Mouse (Mus musculus) CH12.LX (cell line): ENCODE measurements around the gene Etfa. TPM values are rescaled to one million over a fixed set of nuclear protein-coding genes. Genes with fewer than 3 reads are reported as not detected.

Experiments used
- DNase-seq: peaks from one replicate; pipeline ENCODE4 v3.0.0-alpha.2; 2013; ENCODE audit errors: extremely low read depth
- H3K27ac ChIP-seq: 2 replicates; pipeline ENCODE4 v1.5.1; 2012; ENCODE audit warnings: low read depth, mild to moderate bottlenecking, control low read depth, moderate library complexity; ENCODE audit not compliant: insufficient read depth
- H3K27me3 ChIP-seq: replicated peaks from 2 replicates; pipeline ENCODE3; 2012; ENCODE audit warnings: inconsistent platforms
- H3K36me3 ChIP-seq, 2 experiments: replicated peaks in 1 of 2; 2 replicates each; pipeline versions ENCODE3 to v1.6.1; 2012; ENCODE audit warnings: inconsistent platforms in 1 of 2, low read length in 1 of 2, mild to moderate bottlenecking in 1 of 2, mixed read lengths in 1 of 2, moderate library complexity in 1 of 2; ENCODE audit not compliant: control insufficient read depth in 1 of 2, insufficient read depth in 1 of 2
- H3K4me1 ChIP-seq, 2 experiments: 2 replicates each; pipeline ENCODE4 v1.6.1; 2012; ENCODE audit warnings: inconsistent platforms in 1 of 2, moderate library complexity in 1 of 2; ENCODE audit not compliant: insufficient read depth in 2 of 2, control insufficient read depth in 1 of 2
- H3K4me2 ChIP-seq: 2 replicates; pipeline ENCODE4 v1.6.1; 2012; ENCODE audit warnings: low read depth, mild to moderate bottlenecking, control low read depth; ENCODE audit not compliant: poor library complexity, insufficient read depth, severe bottlenecking
- H3K4me3 ChIP-seq, 3 experiments: fragments of 150-350 bp in 1 of 3; sonication (generic) in 1 of 3; replicated peaks in 1 of 3; 2 replicates each; pipeline versions ENCODE3 to v1.5.1; 2011 to 2012; ENCODE audit warnings: low read depth in 2 of 3, low read length in 2 of 3, mild to moderate bottlenecking in 2 of 3, moderate library complexity in 2 of 3, control low read depth in 1 of 3, improper control_type of control experiment in 1 of 3, inconsistent platforms in 1 of 3, mixed read lengths in 1 of 3; ENCODE audit not compliant: poor library complexity in 1 of 3
- H3K79me2 ChIP-seq: replicated peaks from 2 replicates; pipeline ENCODE4 v1.6.1; 2012; ENCODE audit warnings: mild to moderate bottlenecking, moderate library complexity; ENCODE audit not compliant: control insufficient read depth, poor library complexity, insufficient read depth, severe bottlenecking; ENCODE audit errors: extremely low read depth
- H3K9ac ChIP-seq: 2 replicates; pipeline ENCODE4 v1.6.1; 2012; ENCODE audit warnings: low read depth, mild to moderate bottlenecking, control low read depth, moderate library complexity; ENCODE audit not compliant: insufficient read depth
- H3K9me3 ChIP-seq: replicated peaks from 2 replicates; pipeline ENCODE3; 2012; ENCODE audit warnings: low read length, inconsistent platforms, mixed read lengths
- CTCF ChIP-seq, 2 experiments: IDR thresholded peaks in 1 of 2; conservative IDR thresholded peaks in 1 of 2; 2 replicates each; pipeline ENCODE4 v1.5.1; 2011 to 2012; ENCODE audit warnings: low read depth in 2 of 2, low read length in 2 of 2, improper control_type of control experiment in 1 of 2, inconsistent platforms in 1 of 2, mild to moderate bottlenecking in 1 of 2, moderate library complexity in 1 of 2
- ELF1 ChIP-seq: IDR thresholded peaks from 2 replicates; pipeline ENCODE4 v1.6.1; 2014; ENCODE audit warnings: low read depth, mild to moderate bottlenecking, inconsistent platforms, low read length, improper control_type of control experiment
- EP300 ChIP-seq: IDR thresholded peaks from 2 replicates; pipeline ENCODE4 v1.6.1; 2011; ENCODE audit warnings: low read length, improper control_type of control experiment
- HCFC1 ChIP-seq: IDR thresholded peaks from 2 replicates; pipeline ENCODE4 v1.6.1; 2012; ENCODE audit warnings: low read depth, mild to moderate bottlenecking, inconsistent platforms, low read length, improper control_type of control experiment
- POLR2AphosphoS2 ChIP-seq: IDR thresholded peaks from 2 replicates; pipeline ENCODE4 v1.6.1; 2011; ENCODE audit warnings: low read depth, low read length, improper control_type of control experiment
- RAD21 ChIP-seq: IDR thresholded peaks from 2 replicates; pipeline ENCODE4 v1.6.1; 2011; ENCODE audit warnings: low read depth, mild to moderate bottlenecking, low read length, improper control_type of control experiment, moderate library complexity
- SMC3 ChIP-seq: IDR thresholded peaks from 2 replicates; pipeline ENCODE4 v1.6.1; 2011; ENCODE audit warnings: low read depth, low read length, improper control_type of control experiment
- UBTF ChIP-seq: IDR thresholded peaks from 2 replicates; pipeline ENCODE4 v1.6.1; 2012; ENCODE audit warnings: low read depth, mild to moderate bottlenecking, inconsistent platforms, low read length, improper control_type of control experiment, moderate library complexity
- dilution Hi-C: fragments of 300-500 bp; cut with MboI; formaldehyde crosslinking; loops from 2 replicates; pipeline ENCODE4 v1.14.3; 2020; ENCODE audit warnings: low sequenced_read_pairs; ENCODE audit not compliant: extremely low pct_unique_long_range_greater_than_20kb, extremely low pct_ligation_motif_present
- in situ Hi-C: fragments of 300-500 bp; cut with MboI; formaldehyde crosslinking; loops from 3 replicates; pipeline ENCODE4 v1.14.3; 2019; ENCODE audit warnings: low sequenced_read_pairs, low pct_ligation_motif_present, low pct_unique_long_range_greater_than_20kb, mixed read lengths
- polyA plus RNA-seq: library from polyadenylated mRNA; unstranded; fragments of >175 nt; gene quantifications from 2 replicates; pipeline ENCODE4 v1.2.1, GENCODE M21; 2012; ENCODE audit warnings: low read depth; ENCODE audit not compliant: insufficient read length
- total RNA-seq, 2 experiments: library from RNA; depleted of rRNA; stranded (reverse); fragments of 300-350 nt in 1 of 2; fragments of >200 nt in 1 of 2; gene quantifications; 2 replicates each; pipeline ENCODE4 v1.2.3; 2012 to 2014

The Etfa gene
- total and polyA plus RNA-seq, 3 experiments, result 42.7 to 121 (median 69.3) TPM

GRCm38 (mm10) chr9:55539006-55539405 lies 27.0 kb upstream of the Etfa start:
- no peak for DNase-seq
- Histone ChIP-seq H3K9me3 (peaks cover 14% of the 10 kb centered on the region), H3K79me2 (no peaks in the 10 kb centered on the region), H3K27me3 (no peaks in the 10 kb centered on the region), H3K4me1 (no peaks in the 10 kb centered on the region; a peak in 1 of 4 replicates), H3K4me2 (no peak overlapping the region), H3K4me3 (no peak overlapping the region), H3K36me3 (peaks cover 0 to 8% of the 10 kb centered on the region in 2 experiments), H3K9ac (no peak overlapping the region), H3K27ac (no peak overlapping the region)
- dilution Hi-C loops (no loop called here), in situ Hi-C loops (no loop called here)
- TF ChIP-seq UBTF (no peak), HCFC1 (no peak)

GRCm38 (mm10) chr9:55538377-55538776 lies 26.3 kb upstream of the Etfa start, which contains the start of gene Isl2:
Gene Isl2 (plus strand): TSS chr9:55538672.
- dilution Hi-C loops, result no loop called here
- H3K9me3 ChIP-seq, result peaks cover 8% of the 10 kb centered on the region
- no peak for DNase-seq
- H3K4me3 ChIP-seq, result peak within 1 kb of the TSS in 1 of 3 experiments; percentile 13
- no peaks in the 10 kb centered on the region for H3K79me2 ChIP-seq
- TF ChIP-seq SMC3, result no peak
- TF ChIP-seq POLR2AphosphoS2, result no peak
- H3K27ac ChIP-seq, result no peak within 1 kb of the TSS
- no peaks in the 10 kb centered on the region for H3K27me3 ChIP-seq
- in situ Hi-C loops, result no loop called here
- no peaks in the 10 kb centered on the region; a peak in 1 of 4 replicates for H3K4me1 ChIP-seq
- H3K4me2 ChIP-seq, result no peak within 1 kb of the TSS
- H3K9ac ChIP-seq, result no peak within 1 kb of the TSS
- H3K36me3 ChIP-seq, result peaks cover 0 to 4% of the 10 kb centered on the region in 2 experiments

DNA sequence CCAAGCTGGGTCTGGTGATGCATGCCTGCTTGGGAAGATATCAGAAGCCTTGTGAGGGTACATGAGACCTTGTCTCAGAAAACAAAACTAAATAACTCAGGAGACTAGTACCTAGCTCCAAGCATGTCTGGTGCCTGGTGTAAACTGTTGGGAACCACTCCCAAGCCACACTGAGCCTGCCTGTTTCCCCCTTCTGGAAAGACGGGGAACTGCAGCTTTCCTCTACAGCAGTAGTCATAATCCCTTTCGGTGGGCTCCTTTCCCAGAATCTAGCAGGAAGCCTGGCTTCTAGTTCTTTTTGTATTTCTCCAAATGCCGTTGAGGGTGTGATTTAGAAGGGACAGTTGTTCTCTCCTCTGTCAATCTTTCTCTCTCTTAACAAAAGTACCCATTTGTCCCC lies 23.9 kb upstream of the Etfa start:
- Histone ChIP-seq H3K27me3 (no peaks in the 10 kb centered on the region), H3K4me3 (no peak overlapping the region), H3K36me3 (no peaks in the 10 kb centered on the region), H3K79me2 (no peaks in the 10 kb centered on the region), H3K9ac (no peak overlapping the region), H3K4me2 (no peak overlapping the region), H3K4me1 (no peaks in the 10 kb centered on the region; a peak in 1 of 4 replicates), H3K9me3 (no peaks in the 10 kb centered on the region), H3K27ac (no peak overlapping the region)
- dilution Hi-C loops, result no loop called here
- DNase-seq, result peak; percentile 37
- TF ChIP-seq EP300, result no peak
- TF ChIP-seq RAD21, result peak; percentile 35
- peak; percentile 70 for TF ChIP-seq SMC3
- TF ChIP-seq CTCF (conservative IDR thresholded peaks at IDR 0.05 in 1 of 2, IDR thresholded peaks at IDR 0.05 in 1 of 2; ENCODE audit: low read depth in 2 of 2, low read length in 2 of 2), result peak; percentile 71 to 91
- TF ChIP-seq ELF1, result no peak
- in situ Hi-C loops, result no loop called here
